Mouse (Mus musculus): Measurements from ENCODE around the gene Slc27a5. TPM values are rescaled to one million over a fixed set of nuclear protein-coding genes. Genes with fewer than 3 reads are reported as not detected.

Gene Slc27a5
- polyA plus RNA-seq, 1 experiment from 2014 or later = 1.1 TPM

GRCm38 (mm10) chr7:12940599-12940998, 57.4 kb downstream of the Slc27a5 start:
- no peak for DNase-seq (ENCODE audit: low spot score)
- H3K4me3 ChIP-seq (ENCODE audit: low read depth, low read length) = no peak overlapping the region
- 82% methylated on average over 4 of the region's 4 CpGs for WGBS
- no peaks in the 10 kb centered on the region for H3K36me3 ChIP-seq (ENCODE audit: control insufficient read depth, insufficient read depth, low read length)
- H3K4me1 ChIP-seq (replicated peaks; ENCODE audit: control insufficient read depth, insufficient read depth, low read length) = no peaks in the 10 kb centered on the region
- no peaks in the 10 kb centered on the region for H3K27me3 ChIP-seq (replicated peaks; ENCODE audit: control insufficient read depth, insufficient read depth, low read length)
- no peak overlapping the region for H3K9ac ChIP-seq (ENCODE audit: low read depth, low read length)
- no peak for ATAC-seq (replicated peaks; ENCODE audit: low FRiP score)
- no peaks in the 10 kb centered on the region for H3K9me3 ChIP-seq (ENCODE audit: control insufficient read depth, low read length)
- no peak overlapping the region for H3K27ac ChIP-seq (ENCODE audit: low read depth, low read length)
- no peak overlapping the region for H3K4me2 ChIP-seq

Other genes with a start within 250 kb of the Slc27a5 start
- gene Zscan18, start 194.6 kb downstream of the Slc27a5 start, polyA plus RNA-seq (2014; fragmentation: Nextera tagmentation; extraction: Ambion mirVana) = 4.4 and 5.1 TPM in 2 replicates
- gene Zfp329, start 179.3 kb downstream of the Slc27a5 start, polyA plus RNA-seq (2014; fragmentation: Nextera tagmentation; extraction: Ambion mirVana) = 7.9 and 9.8 TPM in 2 replicates
- gene Zfp110, start 163.4 kb downstream of the Slc27a5 start, polyA plus RNA-seq (2014; fragmentation: Nextera tagmentation; extraction: Ambion mirVana) = 27.5 and 27.9 TPM in 2 replicates
- gene Zfp128, start 117.0 kb downstream of the Slc27a5 start, polyA plus RNA-seq (2014; fragmentation: Nextera tagmentation; extraction: Ambion mirVana) = 2.2 and 2.4 TPM in 2 replicates
- gene Zscan22, start 100.4 kb downstream of the Slc27a5 start, polyA plus RNA-seq (2014; fragmentation: Nextera tagmentation; extraction: Ambion mirVana) = 14.4 and 16.4 TPM in 2 replicates
- 1,276 and 1,341 TPM in 2 replicates for gene Rps5, start 75.9 kb downstream of the Slc27a5 start, polyA plus RNA-seq (2014; fragmentation: Nextera tagmentation; extraction: Ambion mirVana)
- gene Rnf225, start 70.8 kb downstream of the Slc27a5 start, polyA plus RNA-seq (2014; fragmentation: Nextera tagmentation; extraction: Ambion mirVana) = 0.38 and 0.81 TPM in 2 replicates
- gene Zfp324, start 32.4 kb downstream of the Slc27a5 start, polyA plus RNA-seq (2014; fragmentation: Nextera tagmentation; extraction: Ambion mirVana) = 6.6 and 7.7 TPM in 2 replicates
- 6.9 and 7.0 TPM in 2 replicates for gene Zfp446, start 20.3 kb downstream of the Slc27a5 start, polyA plus RNA-seq (2014; fragmentation: Nextera tagmentation; extraction: Ambion mirVana)
- gene Trim28, start 922 bp upstream of the Slc27a5 start, polyA plus RNA-seq (2014; fragmentation: Nextera tagmentation; extraction: Ambion mirVana) = 339 and 346 TPM in 2 replicates
- gene Zbtb45, start 11.8 kb upstream of the Slc27a5 start, polyA plus RNA-seq (2014; fragmentation: Nextera tagmentation; extraction: Ambion mirVana) = 27.5 and 27.9 TPM in 2 replicates
- gene Chmp2a, start 36.6 kb upstream of the Slc27a5 start, polyA plus RNA-seq (2014; fragmentation: Nextera tagmentation; extraction: Ambion mirVana) = 134 and 142 TPM in 2 replicates
- 178 and 183 TPM in 2 replicates for gene Ube2m, start 40.1 kb upstream of the Slc27a5 start, polyA plus RNA-seq (2014; fragmentation: Nextera tagmentation; extraction: Ambion mirVana)
- gene Mzf1, start 56.6 kb upstream of the Slc27a5 start, polyA plus RNA-seq (2014; fragmentation: Nextera tagmentation; extraction: Ambion mirVana) = 1.6 and 1.9 TPM in 2 replicates
- not detected in 2 replicates for gene Vmn1r85, start 97.0 kb upstream of the Slc27a5 start, polyA plus RNA-seq (2014; fragmentation: Nextera tagmentation; extraction: Ambion mirVana)
- gene Vmn1r86, start 121.7 kb upstream of the Slc27a5 start, polyA plus RNA-seq (2014; fragmentation: Nextera tagmentation; extraction: Ambion mirVana) = not detected in 2 replicates
- not detected in 2 replicates for gene Vmn1r87, start 142.0 kb upstream of the Slc27a5 start, polyA plus RNA-seq (2014; fragmentation: Nextera tagmentation; extraction: Ambion mirVana)
- 0.03 TPM in 1 of 2 replicates, not detected in the other for gene Vmn1r88, start 161.4 kb upstream of the Slc27a5 start, polyA plus RNA-seq (2014; fragmentation: Nextera tagmentation; extraction: Ambion mirVana)
- not detected in 2 replicates for gene Vmn1r89, start 214.8 kb upstream of the Slc27a5 start, polyA plus RNA-seq (2014; fragmentation: Nextera tagmentation; extraction: Ambion mirVana)

Measured in liver, embryonic 11.5 days (tissue).